Mouse (Mus musculus) inflammation-experienced regulatory T-cells, adult 6 months (primary cell): Measurements from ENCODE around the gene Serpinb9. TPM values are rescaled to one million over a fixed set of nuclear protein-coding genes. Genes with fewer than 3 reads are reported as not detected.
A peak's percentile ranks its signal among the peaks of the same experiment; 100 is the strongest.
"Not testable (repeated sequence)": the region's sequence is repeated elsewhere in the genome, so short reads cannot be mapped to it uniquely, and the experiment has no call there.

Experiments used
- ATAC-seq: one replicate; pipeline ENCODE4 v1.8.0; 2017
- polyA plus RNA-seq, 3 experiments: library from polyadenylated mRNA; unstranded; fragments of 100-300 nt; shearing (Covaris generic); gene quantifications; one replicate each; pipeline ENCODE4 v1.2.1; 2017

Serpinb9 gene
- polyA plus RNA-seq: 10 to 100 TPM; 21.5 to 47.1 (median 22.1) TPM

DNA sequence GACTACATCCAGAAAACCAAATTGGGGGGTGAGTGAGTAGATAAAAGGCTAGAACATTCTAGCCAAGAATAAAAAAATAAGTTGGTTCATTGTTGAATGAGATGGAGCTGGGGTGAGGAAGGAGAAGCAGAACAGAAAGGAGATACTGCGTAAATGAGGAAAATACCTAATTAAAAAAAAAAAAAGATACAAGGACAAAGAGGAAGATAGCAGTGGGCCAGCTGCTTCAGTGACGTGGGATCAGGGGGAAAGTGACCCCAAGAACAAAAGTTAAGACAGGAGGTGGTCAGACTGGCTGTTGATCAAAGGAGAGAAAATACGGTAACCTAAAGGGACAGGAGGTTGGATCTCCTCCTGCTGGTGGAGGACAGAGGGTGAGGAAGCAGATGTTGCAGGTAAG, at the start of gene Serpinb9:
Serpinb9 (plus strand) TSS at position 301 of the 400 bp plus-strand sequence.
- ATAC-seq: no peak

DNA sequence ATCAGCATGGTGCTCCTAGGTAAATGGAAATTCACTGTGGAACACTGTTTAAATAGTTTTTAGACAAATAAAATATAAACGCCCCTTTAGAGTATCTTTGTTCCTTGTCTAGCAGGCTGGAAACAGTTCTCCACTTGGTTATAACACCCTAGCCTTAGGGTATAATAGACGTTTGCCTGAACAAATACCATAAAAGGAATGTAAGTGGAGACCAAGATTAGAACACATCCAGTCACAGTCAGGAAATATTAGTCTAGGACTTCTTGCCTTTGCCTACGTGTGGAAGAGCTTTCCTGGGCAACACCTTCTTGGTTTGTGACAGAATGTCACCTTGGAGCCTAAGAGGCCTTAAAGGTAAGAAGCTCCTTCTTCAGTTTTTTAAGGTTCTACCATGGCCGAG, 46.5 kb upstream of the Serpinb9 start:
- no peak for ATAC-seq

GRCm38 (mm10) chr13:32957917-32958316, 45.1 kb upstream of the Serpinb9 start:
- no peak for ATAC-seq

GRCm38 (mm10) chr13:32958521-32958920, 44.5 kb upstream of the Serpinb9 start:
- ATAC-seq: not testable (repeated sequence)

GRCm38 (mm10) chr13:32963990-32964753, 38.9 kb upstream of the Serpinb9 start:
- ATAC-seq: no peak

- peak; percentile 57 for ATAC-seq
Measured at GRCm38 (mm10) chr13:32964989-32965811, 37.9 kb upstream of the Serpinb9 start, which contains the start of gene Serpinb6b. Gene Serpinb6b (plus strand): TSS chr13:32965209.

- ATAC-seq: peak; percentile 69
Measured at GRCm38 (mm10) chr13:32966116-32966515, 36.9 kb upstream of the Serpinb9 start.

- no peak for ATAC-seq
Measured at GRCm38 (mm10) chr13:32967233-32967632, 35.8 kb upstream of the Serpinb9 start.

GRCm38 (mm10) chr13:32968353-32968984, 34.6 kb upstream of the Serpinb9 start:
- ATAC-seq: no peak

- no peak for ATAC-seq
Measured at GRCm38 (mm10) chr13:32968996-32969640, 33.9 kb upstream of the Serpinb9 start.

- ATAC-seq: no peak
Measured at GRCm38 (mm10) chr13:32969641-32970040, 33.4 kb upstream of the Serpinb9 start.

GRCm38 (mm10) chr13:32970776-32971175, 32.3 kb upstream of the Serpinb9 start:
- no peak for ATAC-seq

- no peak for ATAC-seq
Measured at GRCm38 (mm10) chr13:32974268-32974667, 28.8 kb upstream of the Serpinb9 start.

DNA sequence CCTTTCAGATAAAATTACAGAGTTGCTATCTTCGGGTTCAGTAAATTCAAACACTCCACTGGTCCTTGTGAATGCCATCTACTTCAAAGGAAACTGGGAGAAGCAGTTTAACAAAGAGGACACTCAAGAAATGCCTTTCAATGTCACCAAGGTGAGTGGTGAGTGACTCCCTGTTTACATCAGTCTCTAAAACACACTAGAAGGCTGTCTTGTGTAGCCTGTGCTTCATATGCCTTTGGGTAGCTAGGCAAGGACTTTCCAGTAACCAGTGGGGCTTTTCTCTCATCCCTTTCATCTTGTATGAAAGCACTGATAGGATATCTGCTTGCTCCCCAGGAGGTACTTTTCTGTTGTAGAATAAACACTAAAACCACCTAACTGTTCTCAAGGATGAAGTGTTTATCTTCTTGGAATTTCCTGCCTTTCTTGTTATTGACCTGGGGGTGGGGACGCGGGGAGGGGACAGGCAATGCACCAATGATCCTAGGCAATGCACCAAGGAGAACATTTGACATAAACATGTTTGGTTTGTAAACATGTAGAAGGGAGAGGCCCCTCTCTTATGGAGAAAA, 28.1 kb upstream of the Serpinb9 start:
- no peak for ATAC-seq

- ATAC-seq: no peak
Measured at GRCm38 (mm10) chr13:32975710-32976109, 27.3 kb upstream of the Serpinb9 start.

DNA sequence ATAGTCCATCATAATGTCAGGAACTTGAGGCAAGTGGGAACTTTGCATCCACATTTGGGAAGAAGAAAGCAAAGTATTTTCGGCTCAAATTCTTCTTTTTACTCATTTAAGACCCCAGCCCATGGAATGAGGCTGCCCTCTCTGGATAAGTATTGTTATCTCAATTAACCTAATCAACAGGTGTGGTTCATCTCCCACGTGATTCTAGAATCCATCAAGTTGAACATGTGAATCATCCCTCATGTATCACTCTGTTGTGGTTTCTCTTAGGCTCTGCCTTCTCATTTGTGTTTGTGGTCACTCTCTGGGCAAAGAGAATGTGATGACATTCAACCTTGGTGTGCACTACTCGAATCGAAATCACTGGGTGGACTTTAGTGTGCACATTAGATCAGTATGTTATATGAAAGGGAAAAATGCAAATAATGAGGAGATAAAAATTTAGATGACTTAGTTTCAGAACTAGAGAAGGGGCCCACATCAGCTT, 20.5 kb upstream of the Serpinb9 start:
- no peak for ATAC-seq

- no peak for ATAC-seq
Measured at GRCm38 (mm10) chr13:32986256-32986655, 16.8 kb upstream of the Serpinb9 start.

DNA sequence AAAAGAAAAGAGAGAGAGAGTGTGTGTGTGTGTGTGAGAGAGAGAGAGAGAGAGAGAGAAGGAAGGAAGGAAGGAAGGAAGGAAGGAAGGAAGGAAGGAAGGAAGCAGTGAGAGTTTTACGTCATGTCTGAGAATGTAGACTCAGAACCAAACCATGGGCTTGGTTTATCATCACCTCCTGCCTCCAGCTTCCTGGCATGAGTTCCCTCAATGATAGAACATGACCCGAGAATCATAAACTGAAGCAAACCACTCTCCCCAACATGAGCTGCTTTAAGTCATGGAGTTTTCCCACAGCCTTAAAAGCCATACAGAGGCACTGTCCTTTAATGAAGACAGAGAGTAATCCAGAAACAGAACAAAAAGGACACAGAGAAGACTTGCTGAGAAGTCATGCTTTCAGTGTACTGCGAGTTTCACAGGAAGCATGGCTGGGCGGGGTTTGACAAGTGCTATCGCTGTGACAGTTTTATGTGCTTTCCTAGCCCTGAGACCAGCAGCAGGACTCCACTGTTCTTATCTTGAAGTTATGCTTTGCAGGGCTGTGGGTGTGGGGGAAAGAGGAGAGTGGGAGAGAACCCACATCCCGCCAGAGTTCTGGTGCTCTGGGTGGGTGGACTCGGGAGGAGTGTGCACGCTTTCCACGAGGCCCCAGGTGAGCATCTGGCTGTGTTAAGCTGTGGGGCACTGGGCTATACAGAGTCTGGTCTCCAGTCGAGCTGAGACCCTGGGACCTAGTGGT, 9.7 kb upstream of the Serpinb9 start:
- ATAC-seq: peak; percentile 10

DNA sequence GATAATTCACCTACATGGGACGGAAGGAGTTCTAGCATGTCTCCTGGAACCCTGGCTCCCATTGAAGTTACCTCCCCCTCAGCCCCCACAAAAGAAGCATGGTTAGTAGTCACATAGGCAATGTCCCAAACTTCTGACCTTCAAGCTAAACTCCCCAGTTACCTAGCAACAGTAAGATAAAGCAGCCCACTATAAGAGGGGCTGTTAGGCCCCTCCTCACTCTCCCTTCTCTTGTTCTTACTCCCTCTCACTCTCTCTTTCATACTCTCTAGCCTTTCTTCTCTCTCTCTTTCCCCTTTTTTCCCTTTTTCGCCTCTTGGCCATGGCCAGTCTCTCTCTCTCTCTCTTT, 9.2 kb upstream of the Serpinb9 start:
- ATAC-seq: no peak

- ATAC-seq: no peak
Measured at GRCm38 (mm10) chr13:32995051-32995450, 8.0 kb upstream of the Serpinb9 start.

DNA sequence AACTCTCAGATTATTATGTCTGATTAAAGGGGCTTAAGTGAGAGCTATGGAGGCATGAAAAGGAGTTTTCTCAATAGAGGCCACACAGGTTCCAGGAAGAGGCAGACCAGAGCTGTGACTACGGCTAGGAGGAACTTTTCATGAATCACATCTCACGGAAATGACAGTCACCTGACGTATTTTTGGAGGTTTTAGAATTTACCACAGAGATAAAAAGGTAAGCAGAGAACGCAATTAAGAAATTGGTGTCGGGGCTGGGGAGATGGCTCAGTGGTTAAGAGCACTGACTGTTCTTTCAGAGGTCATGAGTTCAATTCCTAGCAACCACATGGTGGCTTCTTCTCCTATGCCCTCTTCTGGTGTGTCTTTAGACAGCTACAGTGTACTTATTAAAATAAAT, 1.7 kb upstream of the Serpinb9 start:
- peak; percentile 48 for ATAC-seq
